Mouse (Mus musculus): Measurements from ENCODE around the gene Nek6.

GRCm38 (mm10) chr2:38574697-38575096, 63.3 kb downstream of the Nek6 start:
- TF ChIP-seq CTCF (IDR thresholded peaks at IDR 0.05; ENCODE audit: low read depth), result no peak
- no peak for TF ChIP-seq EP300 (IDR thresholded peaks at IDR 0.05; ENCODE audit: low read depth)

Measured in liver, embryonic 14.5 days (tissue).